Mouse (Mus musculus) hindbrain, embryonic 16.5 days (tissue): ENCODE results near the gene Srgap3. TPM values are rescaled to one million over a fixed set of nuclear protein-coding genes. Genes with fewer than 3 reads are reported as not detected.

Source experiments
- ATAC-seq: fragments of 200-750 bp; cut with Nextera tagmentation; 2 replicates; pipeline ENCODE4 v1.8.0; 2017; ENCODE audit warnings: moderate TSS enrichment, moderate library complexity
- H3K27ac ChIP-seq: fragments of 300-500 bp; sonication (generic); 2 replicates; pipeline ENCODE4 v1.5.1; 2014; ENCODE audit warnings: low read depth, mild to moderate bottlenecking, control low read depth, low read length, moderate library complexity
- H3K27me3 ChIP-seq: fragments of 300-500 bp; sonication (generic); replicated peaks from 2 replicates; pipeline ENCODE4 v1.6.1; 2014; ENCODE audit warnings: low read length; ENCODE audit not compliant: control insufficient read depth, insufficient read depth
- H3K36me3 ChIP-seq: fragments of 300-500 bp; sonication (generic); 2 replicates; pipeline ENCODE4 v1.6.1; 2014; ENCODE audit warnings: mild to moderate bottlenecking, low read length, moderate library complexity, mixed read lengths; ENCODE audit not compliant: control insufficient read depth, insufficient read depth
- H3K4me1 ChIP-seq: fragments of 300-500 bp; sonication (generic); 2 replicates; pipeline ENCODE4 v1.6.1; 2014; ENCODE audit warnings: low read depth, low read length; ENCODE audit not compliant: control insufficient read depth, insufficient read depth
- H3K4me2 ChIP-seq: fragments of 300-500 bp; sonication (generic); 2 replicates; pipeline ENCODE4 v1.6.1; 2014; ENCODE audit warnings: mild to moderate bottlenecking, low read length, control low read depth, moderate library complexity
- H3K4me3 ChIP-seq: fragments of 300-500 bp; sonication (generic); 2 replicates; pipeline ENCODE4 v1.5.1; 2014; ENCODE audit warnings: mild to moderate bottlenecking, low read length, control low read depth, moderate library complexity
- H3K9ac ChIP-seq: fragments of 300-500 bp; sonication (generic); 2 replicates; pipeline ENCODE4 v1.6.1; 2014; ENCODE audit warnings: low read depth, mild to moderate bottlenecking, control low read depth, low read length, moderate library complexity
- H3K9me3 ChIP-seq: fragments of 300-500 bp; sonication (generic); 2 replicates; pipeline ENCODE4 v1.6.1; 2014; ENCODE audit warnings: mild to moderate bottlenecking, low read length, moderate library complexity; ENCODE audit not compliant: control insufficient read depth
- WGBS: fragments of 180-500 bp; shearing (Covaris S2); extraction: QIAGEN DNeasy Blood & Tissue Kit; methylation state at CpG from one replicate; pipeline ENCODE4 v1.1.7; 2014; 5-methylcytosine and 5-hydroxymethylcytosine counted together
- polyA plus RNA-seq: library from polyadenylated mRNA; unstranded; fragments of >200 nt; fragmentation: Nextera tagmentation; extraction: Ambion mirVana; gene quantifications from 2 replicates; pipeline ENCODE4 v1.2.1, GENCODE M21; 2015

Gene Srgap3
- polyA plus RNA-seq, 1 experiment from 2014 or later, result 27.0 TPM

DNA sequence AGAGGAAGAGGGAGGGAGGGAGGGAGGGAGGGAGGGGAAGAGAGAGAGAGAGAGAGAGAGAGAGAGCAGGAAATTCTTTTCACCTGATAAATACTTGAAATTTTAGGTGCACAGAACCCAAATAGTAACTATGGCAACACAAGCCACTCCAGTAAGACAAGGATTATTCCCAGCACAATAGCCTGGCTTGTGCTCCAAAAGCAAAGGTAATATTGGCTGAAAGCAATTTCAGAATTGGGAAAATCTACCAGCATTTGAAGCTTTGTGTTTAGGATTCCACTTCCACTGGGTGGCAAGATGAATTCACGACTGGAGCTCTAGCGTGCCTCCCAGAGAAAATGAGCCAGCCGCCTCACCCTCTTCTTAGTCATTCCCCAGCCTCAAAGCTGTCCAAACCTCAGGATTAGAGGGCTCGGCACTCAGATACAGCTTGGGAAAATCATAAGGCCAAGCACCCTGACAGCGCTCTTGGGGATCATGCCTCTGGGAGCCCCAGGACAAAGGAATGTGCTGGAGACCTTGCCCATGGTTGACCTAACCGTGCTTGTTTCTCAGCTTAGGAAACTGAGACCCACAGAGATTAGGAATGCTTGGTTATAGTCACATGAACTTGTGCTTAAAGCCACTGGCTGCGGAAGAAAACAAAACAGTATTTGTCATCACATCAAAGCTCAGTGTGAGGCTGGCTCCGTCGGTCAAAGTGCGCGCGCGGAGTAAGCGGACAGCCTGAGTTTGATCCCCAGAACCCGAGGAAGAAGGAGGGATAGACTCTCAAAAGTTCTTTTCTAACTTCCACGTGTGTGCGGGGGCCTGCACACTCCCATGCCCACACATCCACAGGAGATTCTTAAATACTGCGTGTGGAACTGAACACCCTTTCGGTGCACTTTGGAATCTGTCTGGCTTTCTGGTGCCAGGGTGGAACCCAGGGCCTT, 27.0 kb upstream of the Srgap3 start:
- peaks cover 36% of the 10 kb centered on the region for H3K4me1 ChIP-seq
- no peaks in the 10 kb centered on the region for H3K36me3 ChIP-seq
- peak overlapping the region; percentile 76 for H3K27ac ChIP-seq
- ATAC-seq, result no peak
- H3K9ac ChIP-seq, result peak overlapping the region; percentile 39; the same call in 1 of the 2 replicates
- no peak overlapping the region for H3K4me3 ChIP-seq
- H3K4me2 ChIP-seq, result peak overlapping the region; percentile 43
- no peaks in the 10 kb centered on the region for H3K9me3 ChIP-seq
- 39% methylated on average over 19 of the region's 19 CpGs for WGBS
- H3K27me3 ChIP-seq, result no peaks in the 10 kb centered on the region

DNA sequence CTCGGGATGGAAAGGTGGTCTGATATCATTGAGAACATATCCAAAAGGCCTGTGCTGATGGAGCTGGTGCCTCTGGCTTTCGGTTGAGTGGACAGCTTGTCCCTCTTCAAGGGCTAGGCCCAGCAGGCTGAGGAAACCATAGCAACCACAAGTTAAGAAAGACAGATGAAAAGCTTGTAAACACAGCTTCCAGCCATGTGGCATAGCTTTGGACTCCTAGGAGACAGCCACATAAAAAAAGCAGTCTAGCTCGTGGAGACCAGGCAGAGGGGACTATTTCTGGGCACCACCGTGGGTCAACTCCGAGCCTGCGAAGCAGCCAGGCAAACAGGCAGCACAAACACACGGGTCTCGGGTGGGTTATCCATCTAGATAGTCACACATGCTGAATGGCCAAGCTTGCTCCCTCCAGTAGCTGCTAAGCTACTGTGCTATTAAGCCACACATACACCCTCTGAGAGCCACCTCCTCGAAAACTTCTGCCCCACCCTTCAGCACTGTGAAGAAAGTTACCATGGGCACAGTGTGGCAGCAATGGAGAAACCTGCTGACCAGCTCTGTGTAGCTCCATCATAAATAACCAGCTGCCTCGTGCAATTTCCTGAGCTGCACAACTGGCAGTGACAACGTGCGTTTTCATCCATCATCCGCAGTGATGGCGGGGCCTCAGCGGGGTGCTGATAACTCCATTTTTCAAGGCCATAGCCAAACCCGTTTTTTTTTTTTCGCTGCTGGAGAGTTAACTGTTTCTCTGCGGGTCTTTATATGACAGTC, 26.0 kb upstream of the Srgap3 start:
- ATAC-seq, result peak; percentile 88
- Histone ChIP-seq H3K4me1 (peaks cover 36% of the 10 kb centered on the region), H3K27ac (peak overlapping the region; percentile 76), H3K27me3 (no peaks in the 10 kb centered on the region), H3K9ac (no peak overlapping the region), H3K4me3 (no peak overlapping the region), H3K4me2 (peak overlapping the region; percentile 43), H3K9me3 (no peaks in the 10 kb centered on the region), H3K36me3 (no peaks in the 10 kb centered on the region)
- WGBS, result 5% methylated on average over 18 of the region's 18 CpGs

DNA sequence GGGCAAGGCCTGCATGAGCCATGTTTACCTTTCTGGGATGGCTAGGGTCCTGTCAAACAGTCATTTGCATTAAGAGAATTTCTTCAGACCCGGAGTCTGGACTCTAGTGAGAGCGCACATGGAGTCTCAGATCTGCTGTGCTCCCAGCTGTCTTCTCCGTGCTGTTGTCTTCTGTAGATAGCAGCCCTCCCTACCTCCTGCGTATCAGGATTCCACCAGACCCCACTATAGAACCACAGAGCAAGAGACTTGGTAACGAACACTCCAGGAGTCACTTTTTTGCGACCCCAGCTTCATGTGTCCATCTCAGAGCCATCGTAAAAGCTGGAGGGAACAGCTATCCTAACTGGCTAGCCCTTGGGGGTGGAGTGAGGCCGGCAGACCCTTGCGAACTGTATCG, 25.1 kb upstream of the Srgap3 start:
- Histone ChIP-seq H3K9me3 (no peaks in the 10 kb centered on the region), H3K9ac (0 out of 2 replicates have a peak overlapping the region, but pooled peaks have one; percentile 28), H3K4me1 (peaks cover 36% of the 10 kb centered on the region), H3K4me2 (peak overlapping the region; percentile 25; the same call in 1 of the 2 replicates), H3K4me3 (no peak overlapping the region), H3K36me3 (no peaks in the 10 kb centered on the region), H3K27ac (peak overlapping the region; percentile 76), H3K27me3 (no peaks in the 10 kb centered on the region)
- ATAC-seq, result no peak
- WGBS, result 21% methylated on average over 10 of the region's 10 CpGs

DNA sequence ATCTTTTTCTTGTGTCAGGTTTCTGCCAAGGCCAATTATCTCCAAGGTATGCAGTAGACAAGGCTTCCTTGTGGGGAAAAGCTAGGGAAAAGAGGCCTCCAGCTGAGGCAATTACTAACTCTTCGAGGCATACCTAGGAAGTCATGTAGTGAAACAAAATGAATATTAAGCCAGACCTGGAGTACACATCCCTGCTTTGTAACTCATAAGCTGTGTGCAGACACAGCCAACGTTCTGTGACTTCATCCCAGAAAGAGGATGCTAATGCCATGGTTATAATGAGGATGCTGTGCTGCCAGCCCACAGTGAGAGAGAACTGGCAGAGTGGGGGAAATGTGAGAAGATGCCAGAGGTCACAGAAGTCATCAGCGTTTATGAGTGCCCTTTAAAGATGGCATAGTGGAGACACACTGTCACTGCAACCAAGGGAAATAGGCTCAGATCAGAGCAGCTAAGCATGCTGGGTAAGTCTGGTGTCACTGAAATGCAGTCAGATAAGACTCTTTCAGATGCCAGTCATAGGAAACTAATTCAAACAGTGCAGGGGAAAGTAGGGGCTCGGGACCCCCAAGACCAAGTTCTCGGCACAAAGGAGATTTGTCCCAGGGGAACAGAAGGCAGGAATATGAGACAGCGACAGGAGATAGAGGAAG, 24.2 kb upstream of the Srgap3 start:
- Histone ChIP-seq H3K4me3 (no peak overlapping the region), H3K36me3 (no peaks in the 10 kb centered on the region), H3K9ac (no peak overlapping the region), H3K27ac (no peak overlapping the region), H3K9me3 (no peaks in the 10 kb centered on the region), H3K27me3 (no peaks in the 10 kb centered on the region), H3K4me2 (no peak overlapping the region), H3K4me1 (peaks cover 31% of the 10 kb centered on the region)
- 12% methylated on average over 6 of the region's 6 CpGs for WGBS
- ATAC-seq, result no peak

DNA sequence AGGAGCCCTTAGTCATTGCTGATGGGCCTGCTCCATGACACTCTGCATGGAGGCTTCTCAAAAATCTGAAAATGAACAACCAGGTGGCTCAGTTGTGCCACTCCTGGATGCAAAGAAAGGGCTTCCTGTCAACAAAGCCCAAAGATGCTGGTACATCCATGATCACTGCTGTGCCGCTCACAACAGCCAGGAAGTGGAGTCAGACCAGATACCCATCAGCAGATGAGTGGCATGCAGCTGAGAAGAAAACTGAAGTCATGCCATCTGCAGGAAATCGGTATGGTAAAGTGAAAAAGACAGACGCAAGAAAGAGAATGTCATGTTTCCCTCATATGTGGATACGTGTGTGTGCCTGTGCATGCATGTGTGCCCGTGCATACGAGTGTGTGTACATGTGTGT, 20.3 kb upstream of the Srgap3 start:
- ATAC-seq, result no peak
- Histone ChIP-seq H3K4me3 (no peak overlapping the region), H3K4me1 (peaks cover 9% of the 10 kb centered on the region), H3K27ac (no peak overlapping the region), H3K4me2 (no peak overlapping the region), H3K27me3 (no peaks in the 10 kb centered on the region), H3K9ac (no peak overlapping the region), H3K36me3 (no peaks in the 10 kb centered on the region), H3K9me3 (no peaks in the 10 kb centered on the region)
- 93% methylated on average over 6 of the region's 6 CpGs for WGBS

DNA sequence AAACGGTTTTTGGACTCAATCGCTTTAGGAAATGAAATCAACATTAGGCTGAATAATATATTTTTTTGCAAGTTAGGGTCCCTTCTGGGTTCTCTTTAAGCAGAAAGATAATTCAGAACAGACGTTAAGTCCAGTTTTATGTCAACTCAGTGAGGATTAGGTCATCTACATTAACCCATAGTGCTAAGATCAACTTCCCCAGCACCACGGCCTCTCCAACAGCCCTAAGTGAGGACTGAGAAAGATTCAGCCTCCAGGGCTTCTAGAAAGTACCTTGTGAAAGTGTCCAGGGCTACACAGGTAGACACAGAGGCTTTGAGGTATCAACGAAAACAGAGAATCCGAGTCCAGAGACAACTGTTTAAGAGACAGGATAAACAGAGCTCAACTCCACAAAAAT, 11.3 kb upstream of the Srgap3 start:
- no peaks in the 10 kb centered on the region for H3K36me3 ChIP-seq
- no peak for ATAC-seq
- H3K4me3 ChIP-seq, result no peak overlapping the region
- H3K4me1 ChIP-seq, result peaks cover 4% of the 10 kb centered on the region
- WGBS, result 54% methylated on average over 6 of the region's 6 CpGs
- no peak overlapping the region for H3K9ac ChIP-seq
- peaks cover 4% of the 10 kb centered on the region; the same call in 1 of the 2 replicates for H3K9me3 ChIP-seq
- no peak overlapping the region for H3K27ac ChIP-seq
- no peak overlapping the region for H3K4me2 ChIP-seq
- no peaks in the 10 kb centered on the region for H3K27me3 ChIP-seq

DNA sequence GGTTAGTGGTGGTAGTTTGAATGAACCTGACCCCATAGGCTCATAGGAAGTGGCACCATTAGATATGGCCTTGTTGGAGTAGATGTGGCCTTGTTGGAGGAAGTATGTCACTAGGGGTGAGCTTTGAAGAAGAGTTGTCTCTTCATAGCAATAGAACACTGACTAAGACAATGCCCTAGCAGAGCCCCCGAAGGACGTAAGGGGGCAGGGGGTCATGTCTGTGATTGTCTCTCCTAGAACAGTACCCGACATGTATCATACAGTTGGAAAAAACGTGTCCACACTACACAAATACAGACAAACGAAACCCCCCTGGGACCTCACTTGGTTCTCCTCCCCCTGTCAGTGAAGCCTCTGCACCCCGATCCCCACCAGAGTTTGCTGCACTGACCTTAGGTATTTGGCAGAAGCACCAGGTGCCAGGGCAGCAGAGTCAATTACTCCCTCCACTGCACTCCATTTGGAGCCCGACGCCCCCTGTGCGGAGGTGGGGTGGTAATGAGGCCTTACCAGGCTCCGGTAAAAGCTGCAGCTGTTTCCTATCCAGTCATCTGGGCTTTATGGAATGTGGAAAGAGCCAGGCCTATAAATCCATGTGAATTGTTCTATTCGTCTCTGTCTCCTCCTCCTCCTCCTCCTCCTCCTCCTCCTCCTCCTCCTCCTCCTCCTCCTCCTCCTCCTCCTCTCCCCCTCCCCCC, 10.7 kb upstream of the Srgap3 start:
- Histone ChIP-seq H3K4me1 (peaks cover 4% of the 10 kb centered on the region), H3K9ac (no peak overlapping the region), H3K36me3 (no peaks in the 10 kb centered on the region), H3K4me3 (no peak overlapping the region), H3K27ac (no peak overlapping the region), H3K4me2 (no peak overlapping the region), H3K9me3 (peaks cover 4% of the 10 kb centered on the region; the same call in 1 of the 2 replicates), H3K27me3 (no peaks in the 10 kb centered on the region)
- peak; percentile 64; the same call in 1 of the 2 replicates for ATAC-seq
- WGBS, result 28% methylated on average over 11 of the region's 11 CpGs

DNA sequence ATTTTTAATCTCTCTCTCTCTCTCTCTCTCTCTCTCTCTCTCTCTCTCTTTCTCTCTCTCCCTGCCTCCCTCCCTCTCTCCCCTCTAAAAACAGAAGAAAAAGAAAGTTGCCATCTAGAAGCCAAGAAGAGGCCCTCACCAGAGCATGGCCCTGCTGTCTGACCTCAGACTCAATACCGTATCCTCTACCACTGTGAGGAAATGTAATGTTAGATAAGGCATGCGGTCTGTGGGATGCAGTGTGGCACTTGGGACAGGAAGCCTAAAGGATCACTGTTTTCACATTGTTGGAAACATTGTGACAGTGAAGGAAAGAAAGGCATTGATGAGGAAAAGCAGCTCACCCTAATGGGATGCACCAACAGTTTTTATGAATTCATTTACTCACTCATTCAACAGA, 8.7 kb upstream of the Srgap3 start:
- no peak for ATAC-seq
- 80% methylated on average over 2 of the region's 2 CpGs for WGBS
- no peaks in the 10 kb centered on the region for H3K27me3 ChIP-seq

More for the DNA sequence above, 8.7 kb upstream of the Srgap3 start:
- Histone ChIP-seq H3K27ac (no peak overlapping the region), H3K4me2 (no peak overlapping the region), H3K4me3 (no peak overlapping the region), H3K36me3 (no peaks in the 10 kb centered on the region), H3K9ac (no peak overlapping the region), H3K9me3 (no peaks in the 10 kb centered on the region), H3K4me1 (peaks cover 4% of the 10 kb centered on the region)
